Mouse (Mus musculus): ENCODE data around the gene Rsad1. TPM values are rescaled to one million over a fixed set of nuclear protein-coding genes. Genes with fewer than 3 reads are reported as not detected.

The Rsad1 gene
- polyA plus RNA-seq, 1 experiment from 2014 or later, result 3.9 TPM

- no peak overlapping the region for H3K4me2 ChIP-seq
- no peak overlapping the region for H3K27ac ChIP-seq (ENCODE audit: low read depth, low read length)
- DNase-seq (ENCODE audit: low spot score), result no peak
- no peaks in the 10 kb centered on the region for H3K36me3 ChIP-seq (ENCODE audit: control insufficient read depth, insufficient read depth, low read length)
- H3K27me3 ChIP-seq (replicated peaks; ENCODE audit: control insufficient read depth, insufficient read depth, low read length), result peaks cover 29% of the 10 kb centered on the region
- ATAC-seq (replicated peaks; ENCODE audit: low FRiP score), result no peak
- H3K9ac ChIP-seq (ENCODE audit: low read depth, low read length), result no peak overlapping the region
- 85% methylated on average over 5 of the region's 5 CpGs for WGBS
- no peak overlapping the region for H3K4me3 ChIP-seq (ENCODE audit: low read depth, low read length)
- H3K4me1 ChIP-seq (replicated peaks; ENCODE audit: control insufficient read depth, insufficient read depth, low read length), result peaks cover 16% of the 10 kb centered on the region
- H3K9me3 ChIP-seq (ENCODE audit: control insufficient read depth, low read length), result no peaks in the 10 kb centered on the region
These were observed 14.3 kb upstream of the Rsad1 start for GRCm38 (mm10) chr11:94563383-94563782.

- no peaks in the 10 kb centered on the region for H3K9me3 ChIP-seq (ENCODE audit: control insufficient read depth, low read length)
- ATAC-seq (replicated peaks; ENCODE audit: low FRiP score) (no peak), DNase-seq (ENCODE audit: low spot score) (no peak)
- H3K27me3 ChIP-seq (replicated peaks; ENCODE audit: control insufficient read depth, insufficient read depth, low read length), result no peaks in the 10 kb centered on the region
- H3K9ac ChIP-seq (ENCODE audit: low read depth, low read length), result no peak overlapping the region
- no peaks in the 10 kb centered on the region for H3K36me3 ChIP-seq (ENCODE audit: control insufficient read depth, insufficient read depth, low read length)
- no peak overlapping the region for H3K27ac ChIP-seq (ENCODE audit: low read depth, low read length)
- no peaks in the 10 kb centered on the region for H3K4me1 ChIP-seq (replicated peaks; ENCODE audit: control insufficient read depth, insufficient read depth, low read length)
- no peak overlapping the region for H3K4me3 ChIP-seq (ENCODE audit: low read depth, low read length)
- no peak overlapping the region for H3K4me2 ChIP-seq
- WGBS, result 71% methylated on average over 3 of the region's 3 CpGs
These were observed 9.2 kb upstream of the Rsad1 start for GRCm38 (mm10) chr11:94558226-94558625.

- no peaks in the 10 kb centered on the region for H3K9me3 ChIP-seq (ENCODE audit: control insufficient read depth, low read length)
- WGBS, result 77% methylated on average over 5 of the region's 5 CpGs
- H3K27ac ChIP-seq (ENCODE audit: low read depth, low read length), result no peak overlapping the region
- H3K36me3 ChIP-seq (ENCODE audit: control insufficient read depth, insufficient read depth, low read length), result no peaks in the 10 kb centered on the region
- no peak for DNase-seq (ENCODE audit: low spot score)
- no peak overlapping the region for H3K9ac ChIP-seq (ENCODE audit: low read depth, low read length)
- H3K4me3 ChIP-seq (ENCODE audit: low read depth, low read length), result no peak overlapping the region
- H3K4me1 ChIP-seq (replicated peaks; ENCODE audit: control insufficient read depth, insufficient read depth, low read length), result peaks cover 9% of the 10 kb centered on the region; the same call in 1 of the 2 replicates
- ATAC-seq (replicated peaks; ENCODE audit: low FRiP score), result no peak
- no peaks in the 10 kb centered on the region for H3K27me3 ChIP-seq (replicated peaks; ENCODE audit: control insufficient read depth, insufficient read depth, low read length)
- no peak overlapping the region for H3K4me2 ChIP-seq
These were observed 1.3 kb upstream of the Rsad1 start for GRCm38 (mm10) chr11:94550442-94550744.

- H3K4me1 ChIP-seq (replicated peaks; ENCODE audit: control insufficient read depth, insufficient read depth, low read length), result peaks cover 9% of the 10 kb centered on the region; the same call in 1 of the 2 replicates
- no peak for DNase-seq (ENCODE audit: low spot score)
- no peak overlapping the region for H3K27ac ChIP-seq (ENCODE audit: low read depth, low read length)
- H3K27me3 ChIP-seq (replicated peaks; ENCODE audit: control insufficient read depth, insufficient read depth, low read length), result no peaks in the 10 kb centered on the region
- no peak overlapping the region; the same call in 1 of the 2 replicates for H3K4me3 ChIP-seq (ENCODE audit: low read depth, low read length)
- no peaks in the 10 kb centered on the region for H3K9me3 ChIP-seq (ENCODE audit: control insufficient read depth, low read length)
- no peak for ATAC-seq (replicated peaks; ENCODE audit: low FRiP score)
- no peaks in the 10 kb centered on the region for H3K36me3 ChIP-seq (ENCODE audit: control insufficient read depth, insufficient read depth, low read length)
- H3K4me2 ChIP-seq, result peak overlapping the region; percentile 97
- no peak overlapping the region for H3K9ac ChIP-seq (ENCODE audit: low read depth, low read length)
- 61% methylated on average over 10 of the region's 10 CpGs for WGBS
These were observed 811 bp upstream of the Rsad1 start for GRCm38 (mm10) chr11:94549691-94550441.

GRCm38 (mm10) chr11:94548041-94548784 lies 842 bp downstream of the Rsad1 start:
- WGBS, result 12% methylated on average over 24 of the region's 24 CpGs
- peak overlapping the region; percentile 78 for H3K9ac ChIP-seq (ENCODE audit: low read depth, low read length)
- no peaks in the 10 kb centered on the region for H3K9me3 ChIP-seq (ENCODE audit: control insufficient read depth, low read length)
- no peaks in the 10 kb centered on the region; the same call in 1 of the 2 replicates for H3K36me3 ChIP-seq (ENCODE audit: control insufficient read depth, insufficient read depth, low read length)
- H3K27ac ChIP-seq (ENCODE audit: low read depth, low read length), result peak overlapping the region; percentile 43; the same call in 1 of the 2 replicates
- no peaks in the 10 kb centered on the region for H3K27me3 ChIP-seq (replicated peaks; ENCODE audit: control insufficient read depth, insufficient read depth, low read length)
- ATAC-seq (replicated peaks; ENCODE audit: low FRiP score) (peak; percentile 19; the same call in 1 of the 2 replicates), DNase-seq (ENCODE audit: low spot score) (peak; percentile 43)
- peak overlapping the region; percentile 97 for H3K4me2 ChIP-seq
- peak overlapping the region; percentile 69 for H3K4me3 ChIP-seq (ENCODE audit: low read depth, low read length)
- H3K4me1 ChIP-seq (replicated peaks; ENCODE audit: control insufficient read depth, insufficient read depth, low read length), result peaks cover 9% of the 10 kb centered on the region; the same call in 1 of the 2 replicates

- DNase-seq (ENCODE audit: low spot score) (no peak), ATAC-seq (replicated peaks; ENCODE audit: low FRiP score) (no peak)
- Histone ChIP-seq H3K4me1 (replicated peaks; ENCODE audit: control insufficient read depth, insufficient read depth, low read length) (peaks cover 9% of the 10 kb centered on the region; the same call in 1 of the 2 replicates), H3K9me3 (ENCODE audit: control insufficient read depth, low read length) (no peaks in the 10 kb centered on the region), H3K4me2 (no peak overlapping the region), H3K27ac (ENCODE audit: low read depth, low read length) (no peak overlapping the region), H3K4me3 (ENCODE audit: low read depth, low read length) (no peak overlapping the region), H3K27me3 (replicated peaks; ENCODE audit: control insufficient read depth, insufficient read depth, low read length) (no peaks in the 10 kb centered on the region), H3K36me3 (ENCODE audit: control insufficient read depth, insufficient read depth, low read length) (no peaks in the 10 kb centered on the region; the same call in 1 of the 2 replicates), H3K9ac (ENCODE audit: low read depth, low read length) (no peak overlapping the region)
- 90% methylated on average over 6 of the region's 6 CpGs for WGBS
These were observed 1.8 kb downstream of the Rsad1 start for GRCm38 (mm10) chr11:94547271-94547670.

- Histone ChIP-seq H3K9ac (ENCODE audit: low read depth, low read length) (no peak overlapping the region), H3K27me3 (replicated peaks; ENCODE audit: control insufficient read depth, insufficient read depth, low read length) (no peaks in the 10 kb centered on the region), H3K4me3 (ENCODE audit: low read depth, low read length) (no peak overlapping the region), H3K27ac (ENCODE audit: low read depth, low read length) (no peak overlapping the region), H3K4me2 (no peak overlapping the region), H3K9me3 (ENCODE audit: control insufficient read depth, low read length) (no peaks in the 10 kb centered on the region), H3K36me3 (ENCODE audit: control insufficient read depth, insufficient read depth, low read length) (no peaks in the 10 kb centered on the region; the same call in 1 of the 2 replicates), H3K4me1 (replicated peaks; ENCODE audit: control insufficient read depth, insufficient read depth, low read length) (peaks cover 9% of the 10 kb centered on the region; the same call in 1 of the 2 replicates)
- DNase-seq (ENCODE audit: low spot score) (no peak), ATAC-seq (replicated peaks; ENCODE audit: low FRiP score) (no peak)
- WGBS, result 87% methylated on average over 5 of the region's 5 CpGs
These were observed 2.7 kb downstream of the Rsad1 start for GRCm38 (mm10) chr11:94546381-94546780.

GRCm38 (mm10) chr11:94544422-94544821 lies 4.6 kb downstream of the Rsad1 start:
- WGBS, result 76% methylated on average over 18 of the region's 18 CpGs
- ATAC-seq (replicated peaks; ENCODE audit: low FRiP score) (no peak), DNase-seq (ENCODE audit: low spot score) (no peak)
- H3K9ac ChIP-seq (ENCODE audit: low read depth, low read length), result no peak overlapping the region
- H3K4me1 ChIP-seq (replicated peaks; ENCODE audit: control insufficient read depth, insufficient read depth, low read length), result peaks cover 5% of the 10 kb centered on the region; the same call in 1 of the 2 replicates
- H3K27ac ChIP-seq (ENCODE audit: low read depth, low read length), result no peak overlapping the region
- no peaks in the 10 kb centered on the region for H3K9me3 ChIP-seq (ENCODE audit: control insufficient read depth, low read length)
- no peak overlapping the region for H3K4me3 ChIP-seq (ENCODE audit: low read depth, low read length)
- peak overlapping the region; percentile 3; the same call in 1 of the 2 replicates for H3K4me2 ChIP-seq
- H3K36me3 ChIP-seq (ENCODE audit: control insufficient read depth, insufficient read depth, low read length), result no peaks in the 10 kb centered on the region; the same call in 1 of the 2 replicates
- no peaks in the 10 kb centered on the region for H3K27me3 ChIP-seq (replicated peaks; ENCODE audit: control insufficient read depth, insufficient read depth, low read length)

Measured in liver, embryonic 11.5 days (tissue).